Comparison of ENCODE assay signal across 21 mouse cellular contexts in the genomic region with DNA sequence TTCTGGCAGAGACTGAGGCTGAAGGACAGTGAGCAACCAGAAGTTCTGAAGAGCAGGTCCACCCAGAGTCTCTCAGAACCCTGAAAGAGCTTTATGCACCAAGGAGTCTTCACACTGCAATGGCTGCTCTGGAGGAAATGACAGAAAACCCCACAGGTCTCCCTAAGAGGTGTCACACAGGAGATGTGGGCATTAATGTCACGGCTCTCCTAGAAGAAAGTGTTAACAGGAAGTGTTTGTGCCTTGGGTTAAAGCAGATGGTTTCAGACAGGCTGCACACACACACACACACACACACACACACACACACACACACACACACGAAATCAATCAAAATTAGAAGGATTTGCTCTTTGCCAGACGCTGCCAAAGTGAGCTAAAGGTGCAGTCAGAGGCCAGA. TPM values are rescaled to one million over a fixed set of nuclear protein-coding genes. Genes with fewer than 3 reads are reported as not detected.
"Had no signal": no experiment of that assay in that cellular context is flagged by ENCODE, and none has a peak within 500 bp of the region (broad histone marks: within the 10 kb centered on the region; RNA-seq: fewer than 3 reads in every experiment).

No protein-coding gene starts in this region.

- H3K9ac ChIP-seq: kidney, embryonic 15.5 days; limb, embryonic 13.5 days; liver, embryonic 15.5 days; neural tube, embryonic 13.5 days had no signal

- H3K4me3 ChIP-seq: kidney, embryonic 15.5 days; limb, embryonic 13.5 days; liver, embryonic 15.5 days; myocyte; neural tube, embryonic 13.5 days had no signal

- ATAC-seq: lung, postnatal 0 days had no signal

- H3K27me3 ChIP-seq: kidney, embryonic 15.5 days; limb, embryonic 13.5 days; liver, embryonic 15.5 days; neural tube, embryonic 13.5 days had no signal

- H3K9me3 ChIP-seq: kidney, embryonic 15.5 days; limb, embryonic 13.5 days; liver, embryonic 15.5 days; neural tube, embryonic 13.5 days had no signal

- H3K36me3 ChIP-seq: kidney, embryonic 15.5 days; limb, embryonic 13.5 days; liver, embryonic 15.5 days; neural tube, embryonic 13.5 days had no signal

- H3K4me1 ChIP-seq: kidney, embryonic 15.5 days; limb, embryonic 13.5 days; neural tube, embryonic 13.5 days had no signal

- DNase-seq: kidney, adult 2 months; kidney, postnatal 14 days; left cerebral cortex, postnatal 4 days; lung, adult 2 months; lung, postnatal 36 days; midbrain, embryonic 14.5 days; retina, postnatal 1 day; right cerebral cortex, postnatal 14 days had no signal

- H3K27ac ChIP-seq: kidney, embryonic 15.5 days; limb, embryonic 13.5 days; liver, embryonic 15.5 days; neural tube, embryonic 13.5 days had no signal

- H3K4me2 ChIP-seq: kidney, embryonic 15.5 days; limb, embryonic 13.5 days; liver, embryonic 15.5 days; neural tube, embryonic 13.5 days had no signal

RNA-seq across cellular contexts. Expression of gene Tff3, which starts 6.8 kb away (rescaled TPM):
- total RNA-seq: layer of hippocampus, adult 8-10 months; layer of hippocampus, postnatal 14 days; left cerebral cortex, adult 18-20 months; left cerebral cortex, postnatal 10 days; left cerebral cortex, postnatal 4 days; megakaryocyte progenitor cell, adult 5-6 weeks had no signal
- polyA plus RNA-seq: kidney, adult 2 months; limb, embryonic 13.5 days; lung, adult 2 months; lung, postnatal 0 days; myocyte; spleen, adult 2 months had no signal

RNA-seq across cellular contexts. Expression of gene Tff2, which starts 7.8 kb away (rescaled TPM):
- total RNA-seq: layer of hippocampus, adult 8-10 months; layer of hippocampus, postnatal 14 days; left cerebral cortex, adult 18-20 months; left cerebral cortex, postnatal 10 days; left cerebral cortex, postnatal 4 days; megakaryocyte progenitor cell, adult 5-6 weeks had no signal
- polyA plus RNA-seq: limb, embryonic 13.5 days; liver, adult 2 months; liver, embryonic 15.5 days; midbrain, embryonic 14.5 days; myocyte; neural tube, embryonic 13.5 days had no signal

RNA-seq across cellular contexts. Expression of gene Tff1, which starts 28.8 kb away (rescaled TPM):
- total RNA-seq: layer of hippocampus, adult 8-10 months; layer of hippocampus, postnatal 14 days; left cerebral cortex, adult 18-20 months; left cerebral cortex, postnatal 10 days; left cerebral cortex, postnatal 4 days; liver, adult 2 months; megakaryocyte progenitor cell, adult 5-6 weeks had no signal
- polyA plus RNA-seq: limb, embryonic 13.5 days; liver, embryonic 15.5 days; lung, adult 2 months; lung, postnatal 0 days; midbrain, embryonic 14.5 days; neural tube, embryonic 13.5 days; spleen, adult 2 months had no signal
